Mouse (Mus musculus) stomach, postnatal 0 days (tissue): ENCODE results near the gene P4ha3.

Experiments used
- CTCF ChIP-seq: IDR thresholded peaks from 2 replicates; pipeline ENCODE4 v1.5.1; 2016; ENCODE audit warnings: antibody characterized with exemption, low read depth, mild to moderate bottlenecking, moderate library complexity
- EP300 ChIP-seq: optimal IDR thresholded peaks from 2 replicates; pipeline ENCODE3; 2016; ENCODE audit warnings: antibody characterized with exemption

GRCm38 (mm10) chr7:100240601-100241000, 44.7 kb upstream of the P4ha3 start:
- TF ChIP-seq CTCF = no peak
- no peak for TF ChIP-seq EP300
